Mouse (Mus musculus) granulocyte monocyte progenitor cell, adult 5-6 weeks (primary cell): ENCODE results near the gene Pdzd4. TPM values are rescaled to one million over a fixed set of nuclear protein-coding genes. Genes with fewer than 3 reads are reported as not detected.
A peak's percentile ranks its signal among the peaks of the same experiment; 100 is the strongest.

Experiments used
- ATAC-seq: replicated peaks from 2 replicates; pipeline ENCODE4 v1.8.0; 2016; ENCODE audit warnings: mild to moderate bottlenecking, moderate TSS enrichment, inconsistent platforms; ENCODE audit not compliant: poor library complexity, severe bottlenecking
- total RNA-seq, 2 experiments: library from RNA; stranded (forward) in 1 of 2; stranded (reverse) in 1 of 2; fragments of 200-712, 200-1000 nt in 1 of 2; fragments of >200 nt in 1 of 2; fragmentation: Nextera tagmentation in 1 of 2; gene quantifications; 2 replicates each; pipeline ENCODE4 v1.2.3; 2014 to 2017

Gene Pdzd4
- 0.58 and 2.6 TPM in 2 replicates for total RNA-seq (2014; fragmentation: Nextera tagmentation)
- total RNA-seq (2017), result 0.90 and 1.4 TPM in 2 replicates

- ATAC-seq, result peak; percentile 68
These were observed at the start of gene Pdzd4 for GRCm38 (mm10) chrX:73824185-73825151. Gene Pdzd4, minus strand, starts transcription at chrX:73824969.

GRCm38 (mm10) chrX:73871956-73872355, 47.2 kb upstream of the Pdzd4 start:
- no peak for ATAC-seq

- ATAC-seq, result no peak
These were observed 46.7 kb upstream of the Pdzd4 start for GRCm38 (mm10) chrX:73871474-73871873.

- ATAC-seq, result peak; percentile 82
These were observed 44.6 kb upstream of the Pdzd4 start for GRCm38 (mm10) chrX:73869334-73869733.

- ATAC-seq, result no peak
These were observed 43.1 kb upstream of the Pdzd4 start for GRCm38 (mm10) chrX:73867852-73868251.

GRCm38 (mm10) chrX:73867256-73867655, 42.5 kb upstream of the Pdzd4 start:
- ATAC-seq, result no peak

GRCm38 (mm10) chrX:73864692-73865091, 39.9 kb upstream of the Pdzd4 start:
- ATAC-seq, result no peak

GRCm38 (mm10) chrX:73855087-73855408, 30.3 kb upstream of the Pdzd4 start:
- no peak for ATAC-seq

GRCm38 (mm10) chrX:73854326-73855086, 29.7 kb upstream of the Pdzd4 start:
- no peak for ATAC-seq

- ATAC-seq, result no peak
These were observed 11.9 kb upstream of the Pdzd4 start for GRCm38 (mm10) chrX:73836691-73837090.

- no peak for ATAC-seq
These were observed 11.0 kb upstream of the Pdzd4 start for GRCm38 (mm10) chrX:73835731-73836130.

- no peak for ATAC-seq
These were observed 1.0 kb downstream of the Pdzd4 start for GRCm38 (mm10) chrX:73823747-73824146.

GRCm38 (mm10) chrX:73816596-73817314, 8.0 kb downstream of the Pdzd4 start:
- ATAC-seq, result peak; percentile 95

- no peak for ATAC-seq
These were observed 9.7 kb downstream of the Pdzd4 start for GRCm38 (mm10) chrX:73815072-73815471.

GRCm38 (mm10) chrX:73805814-73806213, 19.0 kb downstream of the Pdzd4 start:
- ATAC-seq, result no peak

GRCm38 (mm10) chrX:73798502-73798901, 26.3 kb downstream of the Pdzd4 start:
- ATAC-seq, result peak; percentile 94

- no peak for ATAC-seq
These were observed 27.3 kb downstream of the Pdzd4 start for GRCm38 (mm10) chrX:73797511-73797910.

- ATAC-seq, result no peak
These were observed 31.3 kb downstream of the Pdzd4 start for GRCm38 (mm10) chrX:73793505-73793904.

GRCm38 (mm10) chrX:73793039-73793438, 31.7 kb downstream of the Pdzd4 start:
- no peak for ATAC-seq

- ATAC-seq, result no peak
These were observed 36.3 kb downstream of the Pdzd4 start for GRCm38 (mm10) chrX:73788501-73788900.

- no peak; the same call in 1 of the 2 replicates for ATAC-seq
These were observed 37.6 kb downstream of the Pdzd4 start for GRCm38 (mm10) chrX:73787225-73787558.
